Mouse (Mus musculus): ENCODE measurements around the gene Daam1.

Daam1 gene

GRCm38 (mm10) chr12:71989596-71989995 is 158.7 kb downstream of the Daam1 start:
- no peaks in the 10 kb centered on the region for H3K27me3 ChIP-seq (ENCODE audit: insufficient read depth, low read length)
- TF ChIP-seq CTCF (conservative IDR thresholded peaks at IDR 0.05; ENCODE audit: low read length) (no peak), POU5F1 (IDR thresholded peaks at IDR 0.05; ENCODE audit: borderline replicate concordance, low read length) (no peak), NANOG (IDR thresholded peaks at IDR 0.05; ENCODE audit: borderline replicate concordance, low read length) (no peak)
- H3K4me3 ChIP-seq (replicated peaks; ENCODE audit: low read length): peak overlapping the region; percentile 44; the same call in 1 of the 2 replicates

GRCm38 (mm10) chr12:71992599-71993210 is 161.8 kb downstream of the Daam1 start:
- Histone ChIP-seq H3K4me3 (replicated peaks; ENCODE audit: low read length) (no peak overlapping the region), H3K27me3 (ENCODE audit: insufficient read depth, low read length) (no peaks in the 10 kb centered on the region), H3K4me1 (replicated peaks; ENCODE audit: low read depth, low read length) (peaks cover 17% of the 10 kb centered on the region), H3K9me3 (ENCODE audit: low read length) (no peaks in the 10 kb centered on the region), H3K36me3 (ENCODE audit: insufficient read depth, low read length) (peaks cover 4% of the 10 kb centered on the region)
- TF ChIP-seq CTCF (conservative IDR thresholded peaks at IDR 0.05; ENCODE audit: low read length): no peak
- TF ChIP-seq POU5F1 (IDR thresholded peaks at IDR 0.05; ENCODE audit: borderline replicate concordance, low read length): no peak
- TF ChIP-seq NANOG (IDR thresholded peaks at IDR 0.05; ENCODE audit: borderline replicate concordance, low read length): no peak

More at GRCm38 (mm10) chr12:71989596-71989995, 158.7 kb downstream of the Daam1 start:
- Histone ChIP-seq H3K36me3 (ENCODE audit: insufficient read depth, low read length) (peaks cover 25% of the 10 kb centered on the region), H3K4me1 (replicated peaks; ENCODE audit: low read depth, low read length) (peaks cover 13% of the 10 kb centered on the region), H3K9me3 (ENCODE audit: low read length) (no peaks in the 10 kb centered on the region)

GRCm38 (mm10) chr12:71995831-71996230 is 165.0 kb downstream of the Daam1 start:
- no peak overlapping the region for H3K4me3 ChIP-seq (replicated peaks; ENCODE audit: low read length)
- H3K27me3 ChIP-seq (ENCODE audit: insufficient read depth, low read length): no peaks in the 10 kb centered on the region
- TF ChIP-seq NANOG (IDR thresholded peaks at IDR 0.05; ENCODE audit: borderline replicate concordance, low read length) (no peak), POU5F1 (IDR thresholded peaks at IDR 0.05; ENCODE audit: borderline replicate concordance, low read length) (no peak), CTCF (conservative IDR thresholded peaks at IDR 0.05; ENCODE audit: low read length) (no peak)
- no peaks in the 10 kb centered on the region for H3K9me3 ChIP-seq (ENCODE audit: low read length)
- H3K36me3 ChIP-seq (ENCODE audit: insufficient read depth, low read length): peaks cover 4% of the 10 kb centered on the region
- H3K4me1 ChIP-seq (replicated peaks; ENCODE audit: low read depth, low read length): peaks cover 3% of the 10 kb centered on the region; the same call in 1 of the 2 replicates

- no peaks in the 10 kb centered on the region for H3K27me3 ChIP-seq (ENCODE audit: insufficient read depth, low read length)
- no peak overlapping the region for H3K4me3 ChIP-seq (replicated peaks; ENCODE audit: low read length)
- H3K4me1 ChIP-seq (replicated peaks; ENCODE audit: low read depth, low read length): peaks cover 3% of the 10 kb centered on the region; the same call in 1 of the 2 replicates
- TF ChIP-seq NANOG (IDR thresholded peaks at IDR 0.05; ENCODE audit: borderline replicate concordance, low read length) (no peak), CTCF (conservative IDR thresholded peaks at IDR 0.05; ENCODE audit: low read length) (no peak), POU5F1 (IDR thresholded peaks at IDR 0.05; ENCODE audit: borderline replicate concordance, low read length) (no peak)
- H3K36me3 ChIP-seq (ENCODE audit: insufficient read depth, low read length): peaks cover 4% of the 10 kb centered on the region
- no peaks in the 10 kb centered on the region for H3K9me3 ChIP-seq (ENCODE audit: low read length)
Observed at GRCm38 (mm10) chr12:71996920-71997319, 166.0 kb downstream of the Daam1 start.

- no peaks in the 10 kb centered on the region for H3K9me3 ChIP-seq (ENCODE audit: low read length)
- H3K36me3 ChIP-seq (ENCODE audit: insufficient read depth, low read length): peaks cover 4% of the 10 kb centered on the region
- H3K4me3 ChIP-seq (replicated peaks; ENCODE audit: low read length): no peak overlapping the region
- no peaks in the 10 kb centered on the region for H3K27me3 ChIP-seq (ENCODE audit: insufficient read depth, low read length)
- peaks cover 3% of the 10 kb centered on the region; the same call in 1 of the 2 replicates for H3K4me1 ChIP-seq (replicated peaks; ENCODE audit: low read depth, low read length)
- no peak for TF ChIP-seq NANOG (IDR thresholded peaks at IDR 0.05; ENCODE audit: borderline replicate concordance, low read length)
- TF ChIP-seq POU5F1 (IDR thresholded peaks at IDR 0.05; ENCODE audit: borderline replicate concordance, low read length): no peak
- no peak for TF ChIP-seq CTCF (conservative IDR thresholded peaks at IDR 0.05; ENCODE audit: low read length)
Observed at GRCm38 (mm10) chr12:71997364-71997763, 166.5 kb downstream of the Daam1 start.

DNA sequence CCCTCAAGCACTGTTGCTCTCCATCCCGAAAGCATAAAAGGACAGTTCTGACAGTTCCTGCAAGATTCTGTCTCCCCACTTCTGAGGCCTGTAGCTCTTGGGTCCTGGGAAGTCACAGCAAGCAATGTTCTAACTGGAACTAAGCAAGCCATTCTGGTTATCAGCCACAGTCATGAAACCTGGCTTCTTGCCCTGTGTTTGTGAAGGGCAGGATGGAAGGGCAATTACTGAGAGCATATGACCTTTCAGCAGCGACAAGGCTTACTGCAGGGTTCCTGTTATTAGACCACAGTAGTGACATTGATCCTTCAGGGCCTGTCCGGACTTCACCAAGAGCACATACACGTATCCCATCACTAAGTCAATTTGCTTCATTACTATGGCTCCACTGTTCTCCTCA is 167.8 kb downstream of the Daam1 start:
- no peaks in the 10 kb centered on the region for H3K27me3 ChIP-seq (ENCODE audit: insufficient read depth, low read length)
- H3K36me3 ChIP-seq (ENCODE audit: insufficient read depth, low read length): no peaks in the 10 kb centered on the region
- H3K4me3 ChIP-seq (replicated peaks; ENCODE audit: low read length): no peak overlapping the region
- H3K4me1 ChIP-seq (replicated peaks; ENCODE audit: low read depth, low read length): peaks cover 3% of the 10 kb centered on the region; the same call in 1 of the 2 replicates
- H3K9me3 ChIP-seq (ENCODE audit: low read length): no peaks in the 10 kb centered on the region
- TF ChIP-seq CTCF (conservative IDR thresholded peaks at IDR 0.05; ENCODE audit: low read length) (no peak), NANOG (IDR thresholded peaks at IDR 0.05; ENCODE audit: borderline replicate concordance, low read length) (no peak), POU5F1 (IDR thresholded peaks at IDR 0.05; ENCODE audit: borderline replicate concordance, low read length) (no peak)

GRCm38 (mm10) chr12:71999671-72000070 is 168.8 kb downstream of the Daam1 start:
- peaks cover 3% of the 10 kb centered on the region; the same call in 1 of the 2 replicates for H3K4me1 ChIP-seq (replicated peaks; ENCODE audit: low read depth, low read length)
- TF ChIP-seq POU5F1 (IDR thresholded peaks at IDR 0.05; ENCODE audit: borderline replicate concordance, low read length) (no peak), NANOG (IDR thresholded peaks at IDR 0.05; ENCODE audit: borderline replicate concordance, low read length) (no peak), CTCF (conservative IDR thresholded peaks at IDR 0.05; ENCODE audit: low read length) (no peak)
- H3K9me3 ChIP-seq (ENCODE audit: low read length): no peaks in the 10 kb centered on the region
- no peak overlapping the region for H3K4me3 ChIP-seq (replicated peaks; ENCODE audit: low read length)
- H3K36me3 ChIP-seq (ENCODE audit: insufficient read depth, low read length): no peaks in the 10 kb centered on the region
- H3K27me3 ChIP-seq (ENCODE audit: insufficient read depth, low read length): no peaks in the 10 kb centered on the region

- no peaks in the 10 kb centered on the region for H3K9me3 ChIP-seq (ENCODE audit: low read length)
- no peaks in the 10 kb centered on the region for H3K4me1 ChIP-seq (replicated peaks; ENCODE audit: low read depth, low read length)
- no peak overlapping the region for H3K4me3 ChIP-seq (replicated peaks; ENCODE audit: low read length)
- TF ChIP-seq NANOG (IDR thresholded peaks at IDR 0.05; ENCODE audit: borderline replicate concordance, low read length) (no peak), CTCF (conservative IDR thresholded peaks at IDR 0.05; ENCODE audit: low read length) (no peak), POU5F1 (IDR thresholded peaks at IDR 0.05; ENCODE audit: borderline replicate concordance, low read length) (no peak)
- H3K36me3 ChIP-seq (ENCODE audit: insufficient read depth, low read length): no peaks in the 10 kb centered on the region
- no peaks in the 10 kb centered on the region for H3K27me3 ChIP-seq (ENCODE audit: insufficient read depth, low read length)
Observed at GRCm38 (mm10) chr12:72001811-72002210, 170.9 kb downstream of the Daam1 start.
